10 mouse cellular contexts compared by ENCODE assay signal in the genomic region with DNA sequence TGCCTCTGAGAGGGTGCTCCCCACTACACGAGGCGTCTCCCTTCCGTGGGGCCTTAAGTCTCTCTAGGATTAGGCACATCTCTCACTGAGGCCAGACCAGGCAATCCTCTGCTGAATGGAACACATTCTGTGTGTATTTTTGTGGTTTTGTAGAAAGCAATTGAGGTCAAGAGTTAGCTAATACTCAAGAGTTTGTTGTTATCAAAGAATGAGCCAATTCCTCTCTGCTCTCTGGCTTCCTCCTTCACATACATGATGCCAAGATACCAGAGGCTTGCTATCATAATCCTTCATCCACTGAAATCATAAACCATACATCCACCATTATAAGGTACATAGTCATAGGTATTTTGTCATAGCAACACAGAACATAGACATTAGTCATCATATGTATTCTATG.
"Had no signal": no experiment of that assay in that cellular context is flagged by ENCODE, and none has a peak within 500 bp of the region (broad histone marks: within the 10 kb centered on the region; RNA-seq: fewer than 3 reads in every experiment).

No protein-coding gene starts in this region.

- DNase-seq: lung, adult 18-20 months; lung, embryonic 14.5 days; lung, postnatal 10 days; lung, postnatal 4 days; midbrain, embryonic 14.5 days; right cerebral cortex, postnatal 14 days; thymus, adult 18-20 months; thymus, postnatal 14 days; thymus, postnatal 36 days had no signal

- ATAC-seq: midbrain, embryonic 16.5 days had no signal
